Mouse (Mus musculus) CH12.LX (cell line): Measurements from ENCODE around the gene 1700028J19Rik. TPM values are rescaled to one million over a fixed set of nuclear protein-coding genes. Genes with fewer than 3 reads are reported as not detected.

ENCODE experiments used
- DNase-seq: peaks from one replicate; pipeline ENCODE4 v3.0.0-alpha.2; 2013; ENCODE audit errors: extremely low read depth
- H3K27ac ChIP-seq: 2 replicates; pipeline ENCODE4 v1.5.1; 2012; ENCODE audit warnings: low read depth, mild to moderate bottlenecking, control low read depth, moderate library complexity; ENCODE audit not compliant: insufficient read depth
- H3K27me3 ChIP-seq: replicated peaks from 2 replicates; pipeline ENCODE3; 2012; ENCODE audit warnings: inconsistent platforms
- H3K36me3 ChIP-seq, 2 experiments: replicated peaks in 1 of 2; 2 replicates each; pipeline versions ENCODE3 to v1.6.1; 2012; ENCODE audit warnings: inconsistent platforms in 1 of 2, low read length in 1 of 2, mild to moderate bottlenecking in 1 of 2, mixed read lengths in 1 of 2, moderate library complexity in 1 of 2; ENCODE audit not compliant: control insufficient read depth in 1 of 2, insufficient read depth in 1 of 2
- H3K4me1 ChIP-seq, 2 experiments: 2 replicates each; pipeline ENCODE4 v1.6.1; 2012; ENCODE audit warnings: inconsistent platforms in 1 of 2, moderate library complexity in 1 of 2; ENCODE audit not compliant: insufficient read depth in 2 of 2, control insufficient read depth in 1 of 2
- H3K4me2 ChIP-seq: 2 replicates; pipeline ENCODE4 v1.6.1; 2012; ENCODE audit warnings: low read depth, mild to moderate bottlenecking, control low read depth; ENCODE audit not compliant: poor library complexity, insufficient read depth, severe bottlenecking
- H3K4me3 ChIP-seq, 3 experiments: fragments of 150-350 bp in 1 of 3; sonication (generic) in 1 of 3; replicated peaks in 1 of 3; 2 replicates each; pipeline versions ENCODE3 to v1.5.1; 2011 to 2012; ENCODE audit warnings: low read depth in 2 of 3, low read length in 2 of 3, mild to moderate bottlenecking in 2 of 3, moderate library complexity in 2 of 3, control low read depth in 1 of 3, improper control_type of control experiment in 1 of 3, inconsistent platforms in 1 of 3, mixed read lengths in 1 of 3; ENCODE audit not compliant: poor library complexity in 1 of 3
- H3K79me2 ChIP-seq: replicated peaks from 2 replicates; pipeline ENCODE4 v1.6.1; 2012; ENCODE audit warnings: mild to moderate bottlenecking, moderate library complexity; ENCODE audit not compliant: control insufficient read depth, poor library complexity, insufficient read depth, severe bottlenecking; ENCODE audit errors: extremely low read depth
- H3K9ac ChIP-seq: 2 replicates; pipeline ENCODE4 v1.6.1; 2012; ENCODE audit warnings: low read depth, mild to moderate bottlenecking, control low read depth, moderate library complexity; ENCODE audit not compliant: insufficient read depth
- H3K9me3 ChIP-seq: replicated peaks from 2 replicates; pipeline ENCODE3; 2012; ENCODE audit warnings: low read length, inconsistent platforms, mixed read lengths
- BHLHE40 ChIP-seq: IDR thresholded peaks from 2 replicates; pipeline ENCODE4 v1.6.1; 2011; ENCODE audit warnings: mild to moderate bottlenecking, low read depth, low read length, improper control_type of control experiment
- CTCF ChIP-seq, 2 experiments: IDR thresholded peaks in 1 of 2; conservative IDR thresholded peaks in 1 of 2; 2 replicates each; pipeline ENCODE4 v1.5.1; 2011 to 2012; ENCODE audit warnings: low read depth in 2 of 2, low read length in 2 of 2, improper control_type of control experiment in 1 of 2, inconsistent platforms in 1 of 2, mild to moderate bottlenecking in 1 of 2, moderate library complexity in 1 of 2
- E2F4 ChIP-seq: IDR thresholded peaks from 2 replicates; pipeline ENCODE4 v1.6.1; 2011; ENCODE audit warnings: low read depth, low read length, improper control_type of control experiment; ENCODE audit not compliant: insufficient replicate concordance
- EP300 ChIP-seq: IDR thresholded peaks from 2 replicates; pipeline ENCODE4 v1.6.1; 2011; ENCODE audit warnings: low read length, improper control_type of control experiment
- HCFC1 ChIP-seq: IDR thresholded peaks from 2 replicates; pipeline ENCODE4 v1.6.1; 2012; ENCODE audit warnings: low read depth, mild to moderate bottlenecking, inconsistent platforms, low read length, improper control_type of control experiment
- JUN ChIP-seq: IDR thresholded peaks from 2 replicates; pipeline ENCODE4 v1.6.1; 2011; ENCODE audit warnings: low read depth, mild to moderate bottlenecking, low read length, improper control_type of control experiment, moderate library complexity; ENCODE audit not compliant: insufficient read depth
- JUND ChIP-seq: conservative IDR thresholded peaks from 2 replicates; pipeline ENCODE4 v1.6.1; 2011; ENCODE audit warnings: low read depth, low read length, improper control_type of control experiment
- MAX ChIP-seq: IDR thresholded peaks from 2 replicates; pipeline ENCODE4 v1.6.1; 2011; ENCODE audit warnings: low read length, improper control_type of control experiment
- MEF2A ChIP-seq: IDR thresholded peaks from 2 replicates; pipeline ENCODE4 v1.6.1; 2014; ENCODE audit warnings: low read depth, mild to moderate bottlenecking, inconsistent platforms, low read length, improper control_type of control experiment, borderline replicate concordance
- NRF1 ChIP-seq: IDR thresholded peaks from 2 replicates; pipeline ENCODE4 v1.6.1; 2014; ENCODE audit warnings: low read depth, mild to moderate bottlenecking, inconsistent platforms, low read length, improper control_type of control experiment, moderate library complexity
- PAX5 ChIP-seq: IDR thresholded peaks from 2 replicates; pipeline ENCODE4 v1.6.1; 2012; ENCODE audit warnings: low read length, inconsistent platforms, mixed read lengths
- POLR2AphosphoS2 ChIP-seq: IDR thresholded peaks from 2 replicates; pipeline ENCODE4 v1.6.1; 2011; ENCODE audit warnings: low read depth, low read length, improper control_type of control experiment
- RAD21 ChIP-seq: IDR thresholded peaks from 2 replicates; pipeline ENCODE4 v1.6.1; 2011; ENCODE audit warnings: low read depth, mild to moderate bottlenecking, low read length, improper control_type of control experiment, moderate library complexity
- UBTF ChIP-seq: IDR thresholded peaks from 2 replicates; pipeline ENCODE4 v1.6.1; 2012; ENCODE audit warnings: low read depth, mild to moderate bottlenecking, inconsistent platforms, low read length, improper control_type of control experiment, moderate library complexity
- USF1 ChIP-seq: IDR thresholded peaks from 2 replicates; pipeline ENCODE4 v1.6.1; 2014; ENCODE audit warnings: low read depth, mild to moderate bottlenecking, inconsistent platforms, low read length, improper control_type of control experiment
- ZC3H11A ChIP-seq: IDR thresholded peaks from 2 replicates; pipeline ENCODE4 v1.6.1; 2012; ENCODE audit warnings: low read depth, mild to moderate bottlenecking, inconsistent platforms, low read length, improper control_type of control experiment
- ZKSCAN1 ChIP-seq: IDR thresholded peaks from 2 replicates; pipeline ENCODE4 v1.6.1; 2012; ENCODE audit warnings: low read depth, inconsistent platforms, low read length, improper control_type of control experiment, borderline replicate concordance
- dilution Hi-C: fragments of 300-500 bp; cut with MboI; formaldehyde crosslinking; loops from 2 replicates; pipeline ENCODE4 v1.14.3; 2020; ENCODE audit warnings: low sequenced_read_pairs; ENCODE audit not compliant: extremely low pct_unique_long_range_greater_than_20kb, extremely low pct_ligation_motif_present
- in situ Hi-C: fragments of 300-500 bp; cut with MboI; formaldehyde crosslinking; loops from 3 replicates; pipeline ENCODE4 v1.14.3; 2019; ENCODE audit warnings: low sequenced_read_pairs, low pct_ligation_motif_present, low pct_unique_long_range_greater_than_20kb, mixed read lengths
- polyA plus RNA-seq: library from polyadenylated mRNA; unstranded; fragments of >175 nt; gene quantifications from 2 replicates; pipeline ENCODE4 v1.2.1, GENCODE M21; 2012; ENCODE audit warnings: low read depth; ENCODE audit not compliant: insufficient read length
- total RNA-seq, 2 experiments: library from RNA; depleted of rRNA; stranded (reverse); fragments of 300-350 nt in 1 of 2; fragments of >200 nt in 1 of 2; gene quantifications; 2 replicates each; pipeline ENCODE4 v1.2.3; 2012 to 2014

The 1700028J19Rik gene
- total and polyA plus RNA-seq, 3 experiments: 0.25 to 0.86 (median 0.44) TPM

DNA sequence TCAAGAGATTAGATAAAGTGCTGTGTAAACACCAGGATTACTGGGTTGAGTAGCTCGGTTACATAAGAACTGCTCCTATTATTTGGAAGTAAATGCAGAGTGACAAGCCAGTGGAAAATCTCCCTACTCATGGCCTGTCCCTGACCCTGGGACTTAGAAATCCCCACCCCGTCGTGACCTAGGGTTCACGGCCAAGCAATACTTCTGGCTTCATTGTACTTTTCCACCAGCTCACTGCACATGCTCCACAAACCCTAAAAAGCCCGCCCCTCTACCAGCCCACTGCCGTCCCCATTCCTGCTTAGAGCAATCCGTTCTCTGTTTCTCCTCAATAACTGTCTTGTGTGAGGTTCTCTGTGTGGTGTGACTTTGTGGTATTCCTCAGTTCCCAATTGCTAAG, 41.3 kb upstream of the 1700028J19Rik start:
- no peak for TF ChIP-seq PAX5
- no peak for TF ChIP-seq JUND
- TF ChIP-seq NRF1: peak; percentile 56; the same call in 1 of the 2 replicates
- TF ChIP-seq E2F4: no peak
- TF ChIP-seq UBTF: no peak
- TF ChIP-seq EP300: no peak
- DNase-seq: no peak
- Histone ChIP-seq H3K36me3 (no peaks in the 10 kb centered on the region), H3K4me2 (no peak overlapping the region), H3K9ac (no peak overlapping the region), H3K27me3 (peaks cover 32% of the 10 kb centered on the region), H3K4me1 (peaks cover 0 to 9% of the 10 kb centered on the region in 2 experiments; a peak in 2 of 4 replicates), H3K4me3 (no peak overlapping the region), H3K79me2 (no peaks in the 10 kb centered on the region), H3K9me3 (peaks cover 2% of the 10 kb centered on the region), H3K27ac (no peak overlapping the region)
- in situ Hi-C loops: no loop called here
- dilution Hi-C loops: no loop called here

DNA sequence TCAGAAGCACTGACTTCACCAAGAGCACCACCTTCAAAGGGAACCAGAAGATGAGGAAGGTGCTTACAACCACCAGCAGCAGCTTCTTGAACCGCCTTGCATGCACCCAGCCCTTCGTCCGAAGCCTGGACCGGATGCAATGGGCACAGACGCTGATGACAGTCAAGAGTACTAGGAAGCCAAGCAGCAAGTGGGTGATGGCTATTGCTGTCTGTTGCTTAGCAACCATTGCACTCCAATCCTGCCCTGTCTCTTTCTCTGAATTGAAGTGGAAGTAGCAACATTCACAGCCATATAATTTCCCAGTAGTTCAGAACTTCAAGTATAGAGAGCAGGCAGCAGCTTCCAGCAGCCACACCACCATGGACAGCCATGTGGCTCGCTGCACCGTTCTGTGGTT, 35.1 kb upstream of the 1700028J19Rik start:
- no peak overlapping the region for H3K4me3 ChIP-seq
- H3K27me3 ChIP-seq: peaks cover 50% of the 10 kb centered on the region
- no peaks in the 10 kb centered on the region for H3K4me1 ChIP-seq
- TF ChIP-seq MEF2A: no peak
- no peak for TF ChIP-seq POLR2AphosphoS2
- no peak for TF ChIP-seq ZKSCAN1
- TF ChIP-seq JUND: no peak
- no peak for TF ChIP-seq ZC3H11A
- TF ChIP-seq JUN: no peak
- no peak for TF ChIP-seq PAX5
- no peak for TF ChIP-seq RAD21
- no peak for TF ChIP-seq BHLHE40
- TF ChIP-seq USF1: no peak
- no peak for TF ChIP-seq CTCF (conservative IDR thresholded peaks at IDR 0.05 in 1 of 2, IDR thresholded peaks at IDR 0.05 in 1 of 2; ENCODE audit: low read depth in 2 of 2, low read length in 2 of 2)
- H3K9me3 ChIP-seq: peaks cover 6% of the 10 kb centered on the region
- no peak overlapping the region for H3K27ac ChIP-seq
- H3K36me3 ChIP-seq: no peaks in the 10 kb centered on the region
- no peaks in the 10 kb centered on the region for H3K79me2 ChIP-seq
- dilution Hi-C loops (no loop called here), in situ Hi-C loops (no loop called here)
- H3K9ac ChIP-seq: no peak overlapping the region
- no peak overlapping the region for H3K4me2 ChIP-seq
- DNase-seq: no peak

DNA sequence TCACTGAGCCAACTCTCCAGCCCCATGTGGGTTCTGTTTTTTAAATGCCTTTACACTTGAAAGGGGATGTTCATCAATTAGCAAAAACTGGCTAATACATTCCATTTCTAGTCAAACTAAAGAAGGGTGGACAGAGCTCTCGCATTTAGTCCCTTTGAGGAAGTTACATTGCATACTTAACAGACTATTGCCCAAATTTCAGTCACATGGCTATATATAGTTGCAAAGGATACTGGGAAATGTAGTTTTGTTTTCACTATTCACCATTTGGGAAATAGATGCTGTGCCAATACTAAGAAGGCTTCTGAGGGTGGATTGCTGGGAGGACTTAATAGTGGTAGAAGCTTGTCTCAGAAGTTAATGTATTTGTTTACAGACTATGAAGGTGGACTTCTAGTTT, 34.5 kb upstream of the 1700028J19Rik start:
- dilution Hi-C loops: no loop called here
- Histone ChIP-seq H3K9ac (no peak overlapping the region), H3K36me3 (no peaks in the 10 kb centered on the region), H3K4me2 (no peak overlapping the region), H3K9me3 (peaks cover 6% of the 10 kb centered on the region), H3K79me2 (no peaks in the 10 kb centered on the region), H3K4me3 (no peak overlapping the region), H3K27me3 (peaks cover 46% of the 10 kb centered on the region), H3K27ac (no peak overlapping the region), H3K4me1 (no peaks in the 10 kb centered on the region)
- no peak for DNase-seq
- TF ChIP-seq MAX (no peak), HCFC1 (peak; percentile 50)
- in situ Hi-C loops: no loop called here
